Mouse (Mus musculus) C2C12 (cell line): ENCODE measurements at regions not wholly inside any gene's neighbourhood (a gene's known extent, or its start where the extent isn't known, plus 50 kb on each side); places are given as distances from the start of the nearest gene placed in this dataset.

Source experiments
- H3K27me3 ChIP-seq: one replicate; pipeline ENCODE4 v1.6.1; 2011; ENCODE audit not compliant: control insufficient read depth, insufficient read depth, insufficient read length
- H3K36me3 ChIP-seq: one replicate; pipeline ENCODE4 v1.6.1; 2011; ENCODE audit not compliant: control insufficient read depth, insufficient read depth
- H3K4me3 ChIP-seq: one replicate; pipeline ENCODE4 v1.5.1; 2011; ENCODE audit warnings: mild to moderate bottlenecking, control low read depth; ENCODE audit not compliant: poor library complexity, insufficient read depth, severe bottlenecking
- H3K79me2 ChIP-seq: one replicate; pipeline ENCODE4 v1.6.1; 2011; ENCODE audit not compliant: control insufficient read depth, insufficient read depth
- H3K79me3 ChIP-seq: one replicate; pipeline ENCODE4 v1.6.1; 2011; ENCODE audit warnings: low read depth, control low read depth
- H3ac ChIP-seq: one replicate; pipeline ENCODE3; 2011; ENCODE audit warnings: low read depth; ENCODE audit not compliant: control insufficient read depth, insufficient read length
- CEBPB ChIP-seq: IDR thresholded peaks from one replicate; pipeline ENCODE4 v1.6.1; 2011; ENCODE audit warnings: low read depth, mild to moderate bottlenecking, control low read depth, moderate library complexity
- CTCF ChIP-seq: IDR thresholded peaks from one replicate; pipeline ENCODE4 v1.5.1; 2011; ENCODE audit not compliant: control insufficient read depth, insufficient read depth, insufficient read length
- FOSL1 ChIP-seq: IDR thresholded peaks from one replicate; pipeline ENCODE4 v1.8.0; 2011; ENCODE audit warnings: mild to moderate bottlenecking, low read length; ENCODE audit not compliant: poor library complexity, insufficient read depth, severe bottlenecking
- MAX ChIP-seq: IDR thresholded peaks from one replicate; pipeline ENCODE4 v1.6.1; 2011; ENCODE audit warnings: mild to moderate bottlenecking, control low read depth
- MYOD1 ChIP-seq: IDR thresholded peaks from one replicate; pipeline ENCODE4 v1.6.1; 2011; ENCODE audit warnings: low read depth; ENCODE audit not compliant: control insufficient read depth, insufficient read length
- MYOG ChIP-seq: IDR thresholded peaks from one replicate; pipeline ENCODE4 v1.6.1; 2011; ENCODE audit not compliant: control insufficient read depth, insufficient read length; ENCODE audit errors: extremely low read depth
- USF1 ChIP-seq: IDR thresholded peaks from one replicate; pipeline ENCODE4 v1.6.1; 2011; ENCODE audit warnings: low read depth, mild to moderate bottlenecking, control low read depth, moderate library complexity

DNA sequence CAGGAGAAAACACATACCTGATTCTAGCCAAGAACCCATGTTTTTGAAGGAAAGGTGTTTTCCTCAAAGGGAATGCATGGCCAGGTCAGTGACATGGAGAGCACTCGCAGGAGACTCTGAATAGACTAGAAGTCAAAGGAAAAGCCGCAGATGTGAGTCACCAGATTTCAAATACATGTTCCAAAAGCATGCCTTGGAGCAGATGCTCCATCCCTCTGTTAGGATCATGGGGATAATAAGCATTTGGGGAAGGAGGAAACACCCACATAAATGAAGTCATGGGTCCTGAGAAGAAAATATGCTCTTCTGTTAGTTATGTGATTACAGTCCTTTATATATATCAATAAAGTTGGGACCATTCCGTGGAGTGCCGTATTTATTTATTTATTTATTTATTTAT lies 58.7 kb upstream of the Fam241a start:
- H3K79me2 ChIP-seq, result no peaks in the 10 kb centered on the region
- no peaks in the 10 kb centered on the region for H3K27me3 ChIP-seq
- H3K79me3 ChIP-seq, result no peaks in the 10 kb centered on the region
- H3ac ChIP-seq, result no peak overlapping the region
- TF ChIP-seq MYOD1 (no peak), MAX (no peak), USF1 (no peak), CEBPB (no peak), MYOG (no peak), FOSL1 (no peak)
- no peak overlapping the region for H3K4me3 ChIP-seq
- no peaks in the 10 kb centered on the region for H3K36me3 ChIP-seq

DNA sequence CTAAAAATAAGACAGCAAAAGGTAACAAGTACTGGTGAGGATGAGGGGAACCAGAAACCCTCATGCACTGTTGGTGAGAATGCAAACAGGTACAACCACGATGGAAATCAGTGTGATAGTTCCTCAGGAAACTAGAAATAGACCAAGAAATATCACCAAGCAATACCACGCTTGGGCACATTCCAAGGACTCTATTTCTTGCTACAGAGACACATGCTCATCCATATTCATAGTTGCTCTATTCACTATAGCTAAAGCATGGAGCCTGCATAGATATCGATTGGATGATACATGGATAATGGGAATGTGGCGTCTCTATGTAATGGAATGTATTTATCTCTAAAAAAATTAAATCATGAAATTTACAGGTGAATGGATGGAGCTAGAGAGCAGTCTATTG lies 57.5 kb upstream of the Fam241a start:
- Histone ChIP-seq H3K27me3 (no peaks in the 10 kb centered on the region), H3K79me3 (no peaks in the 10 kb centered on the region), H3ac (no peak overlapping the region), H3K79me2 (no peaks in the 10 kb centered on the region), H3K4me3 (no peak overlapping the region), H3K36me3 (no peaks in the 10 kb centered on the region)
- TF ChIP-seq USF1, result no peak
- TF ChIP-seq CTCF, result no peak
- no peak for TF ChIP-seq CEBPB
- no peak for TF ChIP-seq MYOD1
- TF ChIP-seq MYOG, result no peak
- TF ChIP-seq FOSL1, result no peak
- TF ChIP-seq MAX, result no peak

DNA sequence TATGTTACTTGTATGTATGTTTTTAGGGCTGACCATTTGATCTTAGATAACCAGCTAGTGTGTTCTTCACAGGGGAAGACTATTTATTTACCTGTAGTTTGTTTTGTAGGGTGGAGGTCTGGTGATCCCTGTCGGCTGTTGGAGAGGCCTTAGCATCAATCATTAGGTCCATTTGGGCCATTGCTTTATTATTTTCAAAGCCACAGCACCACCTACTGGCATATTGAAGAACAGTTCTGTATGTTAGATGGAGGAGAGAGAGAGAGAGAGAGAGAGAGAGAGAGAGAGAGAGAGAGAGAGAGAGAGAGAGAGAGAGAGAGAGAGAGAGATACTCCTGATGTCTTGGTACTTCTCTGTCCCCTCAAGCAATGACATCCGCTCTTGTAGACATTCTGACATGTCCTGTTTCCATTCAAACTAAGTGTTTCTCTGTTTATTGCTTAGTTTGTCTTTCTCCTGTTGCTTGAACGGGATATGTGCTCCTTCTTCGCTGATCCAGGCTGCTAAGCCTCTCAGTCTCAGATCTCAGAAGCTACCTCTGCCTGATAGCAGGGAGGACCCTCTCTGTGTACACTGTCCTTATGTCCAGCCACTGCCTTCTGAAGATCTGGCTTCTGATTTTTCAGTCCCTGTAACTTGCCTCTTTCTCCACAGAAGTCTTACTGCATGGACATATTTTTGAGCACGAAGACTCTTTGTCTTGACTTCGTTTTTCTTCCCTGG lies 52.9 kb upstream of the Fam241a start:
- Histone ChIP-seq H3K4me3 (no peak overlapping the region), H3K27me3 (peaks cover 4% of the 10 kb centered on the region), H3ac (no peak overlapping the region), H3K79me2 (no peaks in the 10 kb centered on the region), H3K36me3 (no peaks in the 10 kb centered on the region), H3K79me3 (no peaks in the 10 kb centered on the region)
- TF ChIP-seq MAX, result no peak
- no peak for TF ChIP-seq MYOD1
- TF ChIP-seq CTCF, result no peak
- no peak for TF ChIP-seq CEBPB
- no peak for TF ChIP-seq USF1
- TF ChIP-seq MYOG, result no peak
- TF ChIP-seq FOSL1, result no peak

DNA sequence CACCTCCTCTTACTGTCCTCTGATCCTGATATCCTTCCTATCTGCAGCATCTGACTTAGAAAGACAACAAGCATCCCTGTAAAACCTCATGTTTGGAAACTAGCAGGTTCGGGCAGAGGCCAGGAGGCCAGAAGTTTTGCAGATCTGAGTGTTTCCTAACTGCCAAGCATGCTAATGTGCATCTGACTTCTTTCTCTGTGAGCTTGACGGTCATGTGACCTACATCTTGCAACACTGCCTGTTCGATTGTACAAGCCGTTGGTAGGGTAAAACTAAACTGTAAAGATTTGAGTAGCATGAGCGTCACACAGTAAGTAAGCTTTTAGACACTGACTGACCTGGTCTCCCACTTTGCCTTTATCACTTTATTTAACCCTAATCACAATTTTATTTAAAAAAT lies 52.2 kb upstream of the Fam241a start:
- Histone ChIP-seq H3K79me2 (no peaks in the 10 kb centered on the region), H3K4me3 (no peak overlapping the region)
- TF ChIP-seq CEBPB (no peak), MAX (no peak), MYOD1 (no peak), MYOG (no peak), USF1 (peak; percentile 9), CTCF (no peak), FOSL1 (no peak)

More for the DNA sequence above, 52.2 kb upstream of the Fam241a start:
- Histone ChIP-seq H3K27me3 (peaks cover 4% of the 10 kb centered on the region), H3K36me3 (no peaks in the 10 kb centered on the region), H3K79me3 (no peaks in the 10 kb centered on the region), H3ac (no peak overlapping the region)
